Mouse (Mus musculus): ENCODE measurements around the gene Tor4a. TPM values are rescaled to one million over a fixed set of nuclear protein-coding genes. Genes with fewer than 3 reads are reported as not detected.

The Tor4a gene
- total and polyA plus RNA-seq, 3 experiments = 12.6 to 20.4 (median 15.3) TPM

GRCm38 (mm10) chr2:25225811-25226379 lies 29.2 kb upstream of the Tor4a start:
- in situ Hi-C loops (cut with MboI; ENCODE audit: low pct_ligation_motif_present, low pct_unique_long_range_greater_than_20kb, low sequenced_read_pairs) (no loop called here), dilution Hi-C loops (cut with MboI; ENCODE audit: extremely low pct_ligation_motif_present, extremely low pct_unique_long_range_greater_than_20kb, low sequenced_read_pairs) (no loop called here)
- H3K79me2 ChIP-seq (replicated peaks; ENCODE audit: control insufficient read depth, extremely low read depth, insufficient read depth, poor library complexity, severe bottlenecking) = peaks cover 9% of the 10 kb centered on the region
- no peaks in the 10 kb centered on the region for H3K9me3 ChIP-seq (replicated peaks; ENCODE audit: low read length)
- H3K9ac ChIP-seq (ENCODE audit: insufficient read depth, low read depth) = peak overlapping the region; percentile 89; the same call in 1 of the 2 replicates
- H3K27ac ChIP-seq (ENCODE audit: insufficient read depth, low read depth) = no peak overlapping the region
- DNase-seq (ENCODE audit: extremely low read depth) = no peak
- H3K4me3 ChIP-seq (replicated peaks in 1 of 3; ENCODE audit: low read depth in 2 of 3, low read length in 2 of 3, poor library complexity in 1 of 3) = peak overlapping the region in 2 of 3 experiments; percentile 61 to 62
- peaks cover 20% of the 10 kb centered on the region for H3K27me3 ChIP-seq (replicated peaks)
- peaks cover 13 to 34% of the 10 kb centered on the region in 2 experiments; a peak in 3 of 4 replicates for H3K4me1 ChIP-seq (ENCODE audit: control insufficient read depth in 1 of 2, insufficient read depth in 2 of 2)
- H3K36me3 ChIP-seq (replicated peaks in 1 of 2; ENCODE audit: control insufficient read depth in 1 of 2, insufficient read depth in 1 of 2, low read length in 1 of 2) = peaks cover 22 to 26% of the 10 kb centered on the region in 2 experiments
- H3K4me2 ChIP-seq (ENCODE audit: insufficient read depth, low read depth, poor library complexity, severe bottlenecking) = peak overlapping the region; percentile 76
- TF ChIP-seq CHD2 (IDR thresholded peaks at IDR 0.05; ENCODE audit: low read length) (no peak), MAFK (IDR thresholded peaks at IDR 0.05; ENCODE audit: insufficient replicate concordance, low read length) (no peak), ZC3H11A (IDR thresholded peaks at IDR 0.05; ENCODE audit: low read depth, low read length) (no peak), USF2 (conservative IDR thresholded peaks at IDR 0.05; ENCODE audit: low read depth, low read length) (no peak), ZKSCAN1 (IDR thresholded peaks at IDR 0.05; ENCODE audit: borderline replicate concordance, low read depth, low read length) (no peak), MAX (IDR thresholded peaks at IDR 0.05; ENCODE audit: low read length) (no peak), BHLHE40 (IDR thresholded peaks at IDR 0.05; ENCODE audit: low read depth, low read length) (no peak)

- H3K79me2 ChIP-seq (replicated peaks; ENCODE audit: control insufficient read depth, extremely low read depth, insufficient read depth, poor library complexity, severe bottlenecking) = peaks cover 9% of the 10 kb centered on the region
- peaks cover 13 to 34% of the 10 kb centered on the region in 2 experiments; a peak in 3 of 4 replicates for H3K4me1 ChIP-seq (ENCODE audit: control insufficient read depth in 1 of 2, insufficient read depth in 2 of 2)
- H3K27ac ChIP-seq (ENCODE audit: insufficient read depth, low read depth) = peak overlapping the region; percentile 93
- peak overlapping the region; percentile 89 for H3K9ac ChIP-seq (ENCODE audit: insufficient read depth, low read depth)
- no peak for DNase-seq (ENCODE audit: extremely low read depth)
- peak overlapping the region; percentile 76 for H3K4me2 ChIP-seq (ENCODE audit: insufficient read depth, low read depth, poor library complexity, severe bottlenecking)
- dilution Hi-C loops (cut with MboI; ENCODE audit: extremely low pct_ligation_motif_present, extremely low pct_unique_long_range_greater_than_20kb, low sequenced_read_pairs) (no loop called here), in situ Hi-C loops (cut with MboI; ENCODE audit: low pct_ligation_motif_present, low pct_unique_long_range_greater_than_20kb, low sequenced_read_pairs) (no loop called here)
- H3K4me3 ChIP-seq (replicated peaks in 1 of 3; ENCODE audit: low read depth in 2 of 3, low read length in 2 of 3, poor library complexity in 1 of 3) = peak overlapping the region; percentile 64 to 73 (median 65)
- no peaks in the 10 kb centered on the region for H3K9me3 ChIP-seq (replicated peaks; ENCODE audit: low read length)
- peaks cover 22 to 26% of the 10 kb centered on the region in 2 experiments for H3K36me3 ChIP-seq (replicated peaks in 1 of 2; ENCODE audit: control insufficient read depth in 1 of 2, insufficient read depth in 1 of 2, low read length in 1 of 2)
- H3K27me3 ChIP-seq (replicated peaks) = peaks cover 12% of the 10 kb centered on the region
- TF ChIP-seq ELF1 (IDR thresholded peaks at IDR 0.05; ENCODE audit: low read depth, low read length) = peak; percentile 72
- no peak for TF ChIP-seq CTCF (conservative IDR thresholded peaks at IDR 0.05 in 1 of 2, IDR thresholded peaks at IDR 0.05 in 1 of 2; ENCODE audit: low read depth in 2 of 2, low read length in 2 of 2)
- TF ChIP-seq HCFC1 (IDR thresholded peaks at IDR 0.05; ENCODE audit: low read depth, low read length) = peak; percentile 59
- TF ChIP-seq MXI1 (IDR thresholded peaks at IDR 0.05; ENCODE audit: low read depth, low read length) = peak; percentile 24; the same call in 1 of the 2 replicates
- TF ChIP-seq MAZ (IDR thresholded peaks at IDR 0.05; ENCODE audit: low read depth, low read length) = peak; percentile 93
- TF ChIP-seq JUND (conservative IDR thresholded peaks at IDR 0.05; ENCODE audit: low read depth, low read length) = no peak
- TF ChIP-seq E2F4 (IDR thresholded peaks at IDR 0.05; ENCODE audit: insufficient replicate concordance, low read depth, low read length) = no peak
- no peak for TF ChIP-seq TBP (conservative IDR thresholded peaks at IDR 0.05; ENCODE audit: low read depth, low read length)
- TF ChIP-seq ZC3H11A (IDR thresholded peaks at IDR 0.05; ENCODE audit: low read depth, low read length) = no peak
- TF ChIP-seq RAD21 (IDR thresholded peaks at IDR 0.05; ENCODE audit: low read depth, low read length) = no peak
- no peak for TF ChIP-seq MYC (IDR thresholded peaks at IDR 0.05; ENCODE audit: low read depth, low read length)
- TF ChIP-seq UBTF (IDR thresholded peaks at IDR 0.05; ENCODE audit: low read depth, low read length) = no peak
- peak; percentile 79 for TF ChIP-seq NRF1 (IDR thresholded peaks at IDR 0.05; ENCODE audit: low read depth, low read length)
- TF ChIP-seq CHD2 (IDR thresholded peaks at IDR 0.05; ENCODE audit: low read length) = peak; percentile 95
- TF ChIP-seq ZNF384 (IDR thresholded peaks at IDR 0.05; ENCODE audit: low read depth, low read length) = peak; percentile 7; the same call in 1 of the 2 replicates
Observed at GRCm38 (mm10) chr2:25224766-25225752, 28.4 kb upstream of the Tor4a start.
